Mouse (Mus musculus) G1E (cell line): ENCODE results near the gene Coa7. TPM values are rescaled to one million over a fixed set of nuclear protein-coding genes. Genes with fewer than 3 reads are reported as not detected.

Source experiments
- ATAC-seq: 2 replicates; pipeline ENCODE4 v1.8.0; 2016; ENCODE audit warnings: mild to moderate bottlenecking; ENCODE audit not compliant: insufficient number of reproducible peaks, poor library complexity, low FRiP score, severe bottlenecking; ENCODE audit errors: extremely low read depth
- DNase-seq: peaks from one replicate; pipeline ENCODE4 v3.0.0; 2012; ENCODE audit warnings: low spot score
- H3K27me3 ChIP-seq: 2 replicates; pipeline ENCODE4 v1.6.1; 2012; ENCODE audit warnings: mild to moderate bottlenecking, low read length, inconsistent platforms; ENCODE audit not compliant: insufficient read depth
- H3K36me3 ChIP-seq: replicated peaks from 2 replicates; pipeline ENCODE3; 2012; ENCODE audit warnings: mild to moderate bottlenecking, inconsistent platforms
- H3K4me1 ChIP-seq: 2 replicates; pipeline ENCODE4 v1.6.1; 2012; ENCODE audit warnings: low read depth, low read length, inconsistent platforms, mixed read lengths; ENCODE audit not compliant: insufficient read depth
- H3K4me3 ChIP-seq: 2 replicates; pipeline ENCODE4 v1.5.1; 2012; ENCODE audit warnings: low read depth, mild to moderate bottlenecking, inconsistent platforms, low read length, moderate library complexity, mixed read lengths
- H3K9me3 ChIP-seq: replicated peaks from 2 replicates; pipeline ENCODE4 v1.6.1; 2012; ENCODE audit warnings: inconsistent platforms
- CTCF ChIP-seq: IDR thresholded peaks from 2 replicates; pipeline ENCODE4 v1.5.1; 2012; ENCODE audit warnings: low read depth, low read length, inconsistent platforms, mixed read lengths
- GATA1 ChIP-seq: IDR thresholded peaks from 2 replicates; pipeline ENCODE4 v1.6.1; 2012; ENCODE audit warnings: borderline replicate concordance, low read length, inconsistent platforms, mixed read lengths
- GATA2 ChIP-seq: IDR thresholded peaks from 2 replicates; pipeline ENCODE4 v1.6.1; 2012; ENCODE audit warnings: low read depth, low read length, inconsistent platforms, borderline replicate concordance
- POLR2AphosphoS5 ChIP-seq: IDR thresholded peaks from 2 replicates; pipeline ENCODE4 v1.6.1; 2012; ENCODE audit warnings: low read depth, low read length, inconsistent platforms; ENCODE audit not compliant: insufficient replicate concordance
- TAL1 ChIP-seq: conservative IDR thresholded peaks from 2 replicates; pipeline ENCODE4 v1.6.1; 2012; ENCODE audit warnings: low read depth, low read length, inconsistent platforms, mixed read lengths
- polyA plus RNA-seq: library from polyadenylated mRNA; stranded (reverse); fragments of >175 nt; gene quantifications from 2 replicates; pipeline ENCODE4 v1.2.3, GENCODE M21; 2012
- total RNA-seq, 2 experiments: library from RNA; stranded (forward) in 1 of 2; stranded (reverse) in 1 of 2; fragments of 200-1000 nt in 1 of 2; fragments of >200 nt in 1 of 2; fragmentation: Nextera tagmentation in 1 of 2; gene quantifications; 2 replicates each; pipeline ENCODE4 v1.2.3; 2014 to 2017

The Coa7 gene
- total and polyA plus RNA-seq, 3 experiments, result 4.2 to 11.1 (median 4.2) TPM

- no peak for TF ChIP-seq TAL1
- no peak for TF ChIP-seq CTCF
- no peak for TF ChIP-seq GATA2
- TF ChIP-seq POLR2AphosphoS5, result no peak
- no peak for TF ChIP-seq GATA1
- Histone ChIP-seq H3K36me3 (no peaks in the 10 kb centered on the region), H3K4me3 (no peak overlapping the region), H3K9me3 (no peaks in the 10 kb centered on the region), H3K4me1 (peaks cover 12% of the 10 kb centered on the region; the same call in 1 of the 2 replicates), H3K27me3 (peaks cover 39% of the 10 kb centered on the region)
- ATAC-seq (no peak), DNase-seq (no peak)
Measured at GRCm38 (mm10) chr4:108371421-108371820, 43.5 kb downstream of the Coa7 start.

GRCm38 (mm10) chr4:108372166-108372565, 44.2 kb downstream of the Coa7 start:
- peaks cover 12% of the 10 kb centered on the region; the same call in 1 of the 2 replicates for H3K4me1 ChIP-seq
- H3K36me3 ChIP-seq, result no peaks in the 10 kb centered on the region
- H3K9me3 ChIP-seq, result no peaks in the 10 kb centered on the region
- TF ChIP-seq GATA2 (no peak), GATA1 (no peak), CTCF (no peak), POLR2AphosphoS5 (no peak), TAL1 (no peak)
- ATAC-seq (no peak), DNase-seq (no peak)
- peaks cover 38% of the 10 kb centered on the region for H3K27me3 ChIP-seq
- no peak overlapping the region for H3K4me3 ChIP-seq

- Histone ChIP-seq H3K36me3 (no peaks in the 10 kb centered on the region), H3K4me3 (no peak overlapping the region), H3K9me3 (no peaks in the 10 kb centered on the region), H3K4me1 (peaks cover 7% of the 10 kb centered on the region; the same call in 1 of the 2 replicates), H3K27me3 (peaks cover 69% of the 10 kb centered on the region)
- no peak for ATAC-seq
- DNase-seq, result no peak
- no peak for TF ChIP-seq GATA2
- no peak for TF ChIP-seq GATA1
- no peak for TF ChIP-seq TAL1
- TF ChIP-seq CTCF, result no peak
- no peak for TF ChIP-seq POLR2AphosphoS5
Measured at GRCm38 (mm10) chr4:108379476-108379875, 51.5 kb downstream of the Coa7 start.

DNA sequence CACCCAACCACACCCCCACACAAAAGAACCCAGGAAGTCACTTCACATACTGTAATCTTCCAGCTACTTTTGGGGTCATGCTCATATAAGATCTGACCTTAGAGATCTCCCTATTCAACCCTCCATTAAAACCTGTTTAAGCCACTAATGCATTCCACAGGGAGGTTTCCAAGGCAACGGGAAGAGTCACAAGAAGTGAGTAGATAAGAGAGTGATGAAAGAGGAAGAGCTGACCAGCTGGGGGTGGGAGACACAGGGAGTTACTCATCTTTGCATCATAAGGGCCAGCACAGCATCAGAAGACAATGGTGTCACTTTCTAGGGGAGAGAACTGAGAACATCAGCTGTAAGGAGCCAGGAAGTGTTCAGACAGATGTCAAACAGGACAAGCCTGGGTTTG, 52.2 kb downstream of the Coa7 start:
- H3K4me1 ChIP-seq, result peaks cover 7% of the 10 kb centered on the region; the same call in 1 of the 2 replicates
- ATAC-seq (no peak), DNase-seq (no peak)
- no peak for TF ChIP-seq GATA2
- no peak for TF ChIP-seq CTCF
- no peak for TF ChIP-seq POLR2AphosphoS5
- no peak for TF ChIP-seq TAL1
- no peak for TF ChIP-seq GATA1
- peaks cover 68% of the 10 kb centered on the region for H3K27me3 ChIP-seq
- H3K9me3 ChIP-seq, result no peaks in the 10 kb centered on the region
- no peak overlapping the region for H3K4me3 ChIP-seq
- no peaks in the 10 kb centered on the region for H3K36me3 ChIP-seq

- ATAC-seq, result no peak
- Histone ChIP-seq H3K4me3 (no peak within 1 kb of the TSS), H3K36me3 (no peaks in the 10 kb centered on the region), H3K9me3 (no peaks in the 10 kb centered on the region), H3K27me3 (peaks cover 71% of the 10 kb centered on the region), H3K4me1 (peaks cover 14% of the 10 kb centered on the region)
- TF ChIP-seq GATA1 (no peak), GATA2 (no peak), CTCF (no peak), POLR2AphosphoS5 (no peak), TAL1 (no peak)
- no peak for DNase-seq
Measured at GRCm38 (mm10) chr4:108383183-108383714, 55.3 kb downstream of the Coa7 start, which contains the start of gene Shisal2a. Gene Shisal2a, minus strand, starts transcription at chr4:108383349.

DNA sequence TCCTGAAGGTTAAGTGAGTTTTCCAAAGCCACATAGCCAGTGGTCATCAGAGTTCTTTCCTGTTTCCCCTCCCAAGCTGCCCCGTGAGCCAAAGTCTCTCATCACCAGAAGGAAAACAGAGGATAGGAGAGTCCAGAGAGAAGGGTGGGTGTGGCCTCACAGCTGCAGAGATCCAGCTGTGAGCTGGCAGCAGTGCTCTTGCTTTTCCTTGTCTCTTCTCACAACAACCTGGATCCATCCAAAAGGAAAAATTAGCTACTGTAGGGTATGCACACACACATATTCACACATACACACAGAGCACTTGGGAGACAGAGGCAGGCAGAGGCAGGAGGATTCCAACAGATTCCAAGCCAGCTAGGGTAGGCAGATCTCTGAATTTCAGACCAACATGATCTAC, 58.1 kb downstream of the Coa7 start:
- Histone ChIP-seq H3K27me3 (peaks cover 46% of the 10 kb centered on the region), H3K4me1 (peaks cover 11% of the 10 kb centered on the region), H3K4me3 (no peak overlapping the region), H3K36me3 (no peaks in the 10 kb centered on the region), H3K9me3 (no peaks in the 10 kb centered on the region)
- TF ChIP-seq POLR2AphosphoS5 (no peak), CTCF (no peak), GATA2 (no peak), GATA1 (no peak), TAL1 (no peak)
- DNase-seq (no peak), ATAC-seq (no peak)
